Mouse (Mus musculus): ENCODE measurements around the gene C1qc. TPM values are rescaled to one million over a fixed set of nuclear protein-coding genes. Genes with fewer than 3 reads are reported as not detected.

C1qc gene
- total RNA-seq, 2 experiments from 2014 or later, result 0.37 to 2.2 TPM

DNA sequence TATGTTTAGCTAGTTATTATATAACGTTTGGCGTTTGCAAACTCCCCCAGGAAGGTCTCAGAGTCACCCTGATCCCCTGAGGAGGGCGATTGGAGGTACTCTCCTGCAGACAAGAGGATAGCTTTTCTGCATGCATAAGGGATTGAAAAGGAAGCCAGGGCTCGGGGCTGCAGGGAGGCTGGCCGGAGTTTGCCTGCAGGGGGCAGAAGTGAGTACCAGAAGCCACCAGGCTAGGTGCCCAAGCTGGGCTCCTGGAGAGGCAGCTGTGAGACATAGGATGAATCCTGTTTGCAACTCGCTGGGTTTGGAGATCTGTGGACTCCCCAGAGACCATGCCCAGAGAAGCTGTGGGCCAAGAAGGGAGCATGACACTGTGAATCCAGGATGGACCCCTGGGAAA is 37.8 kb downstream of the C1qc start:
- ATAC-seq (replicated peaks; ENCODE audit: poor library complexity), result no peak

DNA sequence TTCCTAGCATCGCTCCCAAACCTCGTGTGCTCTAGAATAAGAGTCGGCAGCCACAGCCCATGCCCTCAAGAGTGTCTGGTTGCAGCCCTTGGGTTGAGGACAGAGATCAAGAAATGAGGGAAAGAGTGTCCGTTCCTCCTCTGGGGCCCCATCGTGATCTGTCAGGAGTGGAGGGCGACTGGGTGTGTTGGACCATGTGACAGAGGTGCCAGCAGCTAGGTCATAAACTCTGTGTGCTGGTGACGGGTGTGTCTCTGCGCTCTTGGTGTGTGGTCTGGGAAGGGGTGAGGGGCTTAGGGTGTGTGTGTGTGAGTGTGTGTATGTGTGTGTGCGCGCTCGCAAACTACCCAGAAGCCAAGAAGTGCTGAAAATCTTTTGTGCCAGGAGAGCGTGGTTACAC is 39.9 kb downstream of the C1qc start:
- no peak for ATAC-seq (replicated peaks; ENCODE audit: poor library complexity)

GRCm38 (mm10) chr4:136852119-136852518 is 40.7 kb downstream of the C1qc start:
- ATAC-seq (replicated peaks; ENCODE audit: poor library complexity), result no peak

GRCm38 (mm10) chr4:136848565-136848964 is 44.3 kb downstream of the C1qc start:
- ATAC-seq (replicated peaks; ENCODE audit: poor library complexity), result no peak

GRCm38 (mm10) chr4:136847166-136847565 is 45.7 kb downstream of the C1qc start:
- no peak for ATAC-seq (replicated peaks; ENCODE audit: poor library complexity)

DNA sequence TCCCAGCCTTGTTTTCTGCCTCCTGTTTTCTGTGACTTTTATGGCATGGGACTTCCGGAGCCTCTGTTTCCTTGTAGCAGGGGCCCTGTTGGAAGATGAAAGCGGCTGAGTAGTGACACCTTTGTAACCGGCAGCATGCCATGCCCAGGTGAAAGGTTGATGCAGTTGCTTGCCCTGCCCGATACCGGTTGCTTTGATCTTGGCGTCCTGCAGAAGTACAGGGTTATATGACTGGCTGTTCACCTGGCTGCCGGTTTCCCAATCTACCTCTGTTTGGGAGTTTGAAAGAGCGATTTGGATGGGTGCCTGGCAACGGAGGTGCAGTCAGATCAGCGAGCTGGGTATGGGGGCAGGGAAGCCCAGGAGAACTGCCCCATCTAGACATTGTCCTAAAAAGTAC is 50.1 kb downstream of the C1qc start:
- no peak for ATAC-seq (replicated peaks; ENCODE audit: poor library complexity)

GRCm38 (mm10) chr4:136842033-136842432 is 50.8 kb downstream of the C1qc start:
- peak; percentile 71 for ATAC-seq (replicated peaks; ENCODE audit: poor library complexity)

- ATAC-seq (replicated peaks; ENCODE audit: poor library complexity), result peak; percentile 91
Measured at GRCm38 (mm10) chr4:136841056-136841455, 51.8 kb downstream of the C1qc start.

Other genes with a start within 250 kb of the C1qc start
- 0.44 and 1.2 TPM in 2 replicates for gene Ephb2, start 57.1 kb downstream of the C1qc start, total RNA-seq (2015)
- gene Ephb2, start 57.1 kb downstream of the C1qc start, total RNA-seq (2017), result 1.0 and 3.0 TPM in 2 replicates
- 0.79 TPM in 1 of 2 replicates, not detected in the other for gene C1qb, start 6.9 kb downstream of the C1qc start, total RNA-seq (2015)
- gene C1qb, start 6.9 kb downstream of the C1qc start, total RNA-seq (2017), result 0.08 TPM in 1 of 2 replicates, not detected in the other
- gene C1qa, start 5.7 kb upstream of the C1qc start, total RNA-seq (2015), result 0.22 and 0.57 TPM in 2 replicates
- gene C1qa, start 5.7 kb upstream of the C1qc start, total RNA-seq (2017), result 1.2 TPM in 1 of 2 replicates, not detected in the other
- not detected in 2 replicates for gene Epha8, start 63.8 kb upstream of the C1qc start, total RNA-seq (2015)
- gene Epha8, start 63.8 kb upstream of the C1qc start, total RNA-seq (2017), result not detected in 2 replicates
- gene Zbtb40, start 155.7 kb upstream of the C1qc start, total RNA-seq (2015), result 4.8 and 5.1 TPM in 2 replicates
- gene Zbtb40, start 155.7 kb upstream of the C1qc start, total RNA-seq (2017), result 5.0 and 7.1 TPM in 2 replicates